In genomic region chr8:77366446-77366845, GRCm38 (mm10) we compare ENCODE assay signal across 13 mouse cellular contexts.
"Had no signal": no experiment of that assay in that cellular context is flagged by ENCODE, and none has a peak within 500 bp of the region (broad histone marks: within the 10 kb centered on the region; RNA-seq: fewer than 3 reads in every experiment).

No protein-coding gene starts in this region.

- H3K36me3 ChIP-seq: lung, embryonic 15.5 days; midbrain, embryonic 10.5 days; midbrain, embryonic 12.5 days; neural tube, embryonic 13.5 days; neural tube, embryonic 15.5 days had no signal

- ATAC-seq: lung, postnatal 0 days; midbrain, embryonic 16.5 days had no signal

- H3K4me3 ChIP-seq: lung, embryonic 15.5 days; midbrain, embryonic 10.5 days; midbrain, embryonic 12.5 days; myocyte; neural tube, embryonic 13.5 days; neural tube, embryonic 15.5 days had no signal

- H3K27me3 ChIP-seq: lung, embryonic 15.5 days; midbrain, embryonic 12.5 days; neural tube, embryonic 13.5 days; neural tube, embryonic 15.5 days had no signal

- H3K9me3 ChIP-seq: lung, embryonic 15.5 days; midbrain, embryonic 10.5 days; midbrain, embryonic 12.5 days; neural tube, embryonic 13.5 days; neural tube, embryonic 15.5 days had no signal

- H3K9ac ChIP-seq: lung, embryonic 15.5 days; midbrain, embryonic 12.5 days; neural tube, embryonic 13.5 days; neural tube, embryonic 15.5 days had no signal

- H3K27ac ChIP-seq: lung, embryonic 15.5 days; midbrain, embryonic 10.5 days; midbrain, embryonic 12.5 days; neural tube, embryonic 13.5 days; neural tube, embryonic 15.5 days had no signal

- H3K4me2 ChIP-seq: lung, embryonic 15.5 days; midbrain, embryonic 12.5 days; neural tube, embryonic 13.5 days; neural tube, embryonic 15.5 days had no signal

- DNase-seq: lung, adult 2 months; right cerebral cortex, adult 18-20 months; right cerebral cortex, postnatal 25 days; right cerebral cortex, postnatal 4 days; thymus, adult 18-20 months had no signal
